Mouse (Mus musculus): ENCODE measurements at regions not wholly inside any gene's neighbourhood (a gene's known extent, or its start where the extent isn't known, plus 50 kb on each side); places are given as distances from the start of the nearest gene placed in this dataset.

DNA sequence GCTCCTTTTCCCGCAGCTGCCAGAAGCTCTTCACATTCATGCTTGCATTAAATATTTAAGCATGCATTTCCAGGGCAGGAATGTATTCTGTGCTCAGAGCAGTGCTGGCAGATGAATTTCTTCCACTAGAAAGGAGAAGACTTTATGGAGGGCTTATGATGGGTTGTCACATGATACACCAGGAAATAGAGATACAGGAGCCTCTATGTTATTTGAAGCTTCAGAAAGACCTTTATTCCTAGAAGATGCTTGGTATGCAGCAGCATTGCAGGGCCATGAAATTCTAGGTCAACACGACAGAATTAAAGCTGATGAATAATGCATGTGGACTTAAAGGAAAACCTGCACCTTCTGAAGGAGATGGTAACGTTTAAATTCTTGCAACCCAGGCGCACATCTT lies 212.1 kb downstream of the Adgrg6 start:
- no peaks in the 10 kb centered on the region for H3K79me2 ChIP-seq (replicated peaks; ENCODE audit: control insufficient read depth, insufficient read depth, low read length)
- no peaks in the 10 kb centered on the region for H3K27me3 ChIP-seq (ENCODE audit: control insufficient read depth, insufficient read depth, low read length)
- no peaks in the 10 kb centered on the region for H3K36me3 ChIP-seq (ENCODE audit: control insufficient read depth, insufficient read depth, low read length)
- intact Hi-C loops (cut with DNase I) = no loop called here
- H3K4me3 ChIP-seq = no peak overlapping the region
- no peak overlapping the region for H3K27ac ChIP-seq
- H3K4me1 ChIP-seq (ENCODE audit: control insufficient read depth, insufficient read depth, low read length) = no peaks in the 10 kb centered on the region; the same call in 1 of the 2 replicates
- DNase-seq = no peak
- no peak overlapping the region for H3K9ac ChIP-seq (ENCODE audit: low read depth, low read length)
- TF ChIP-seq CTCF (IDR thresholded peaks at IDR 0.05) (no peak), POLR2A (IDR thresholded peaks at IDR 0.05; ENCODE audit: insufficient read depth, low read depth, low read length) (no peak), EP300 (IDR thresholded peaks at IDR 0.05; ENCODE audit: insufficient read depth, low read depth, low read length) (no peak)
- 77% methylated on average over 4 of the region's 4 CpGs for WGBS

DNA sequence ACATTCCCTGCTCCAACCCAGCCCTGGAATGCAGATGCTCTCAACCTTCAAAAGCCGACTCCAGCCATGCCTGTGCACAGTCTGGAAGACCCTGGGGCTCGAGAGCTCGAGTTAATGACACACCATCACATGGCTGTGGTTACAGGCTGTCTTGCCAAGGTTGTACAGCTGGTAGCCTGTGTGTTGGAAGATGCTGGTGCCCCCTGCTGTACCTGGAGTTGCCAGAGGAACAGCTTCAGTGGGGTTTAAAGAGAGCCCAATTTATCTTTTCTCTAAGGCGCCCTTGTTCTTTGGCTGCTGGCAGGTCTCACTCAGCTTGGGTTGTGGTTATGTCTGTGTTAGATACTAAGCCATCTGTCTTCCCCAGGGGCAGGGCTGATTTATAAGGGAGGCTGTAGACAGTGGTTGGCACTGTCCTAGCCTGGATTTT lies 212.8 kb downstream of the Adgrg6 start:
- Histone ChIP-seq H3K27ac (no peak overlapping the region), H3K36me3 (ENCODE audit: control insufficient read depth, insufficient read depth, low read length) (no peaks in the 10 kb centered on the region), H3K79me2 (replicated peaks; ENCODE audit: control insufficient read depth, insufficient read depth, low read length) (no peaks in the 10 kb centered on the region), H3K9ac (ENCODE audit: low read depth, low read length) (no peak overlapping the region), H3K4me1 (ENCODE audit: control insufficient read depth, insufficient read depth, low read length) (no peaks in the 10 kb centered on the region; the same call in 1 of the 2 replicates), H3K27me3 (ENCODE audit: control insufficient read depth, insufficient read depth, low read length) (no peaks in the 10 kb centered on the region), H3K4me3 (no peak overlapping the region)
- WGBS = 33% methylated on average over 4 of the region's 4 CpGs
- intact Hi-C loops (cut with DNase I) = no loop called here
- no peak for DNase-seq
- TF ChIP-seq EP300 (IDR thresholded peaks at IDR 0.05; ENCODE audit: insufficient read depth, low read depth, low read length) (no peak), CTCF (IDR thresholded peaks at IDR 0.05) (no peak), POLR2A (IDR thresholded peaks at IDR 0.05; ENCODE audit: insufficient read depth, low read depth, low read length) (no peak)

DNA sequence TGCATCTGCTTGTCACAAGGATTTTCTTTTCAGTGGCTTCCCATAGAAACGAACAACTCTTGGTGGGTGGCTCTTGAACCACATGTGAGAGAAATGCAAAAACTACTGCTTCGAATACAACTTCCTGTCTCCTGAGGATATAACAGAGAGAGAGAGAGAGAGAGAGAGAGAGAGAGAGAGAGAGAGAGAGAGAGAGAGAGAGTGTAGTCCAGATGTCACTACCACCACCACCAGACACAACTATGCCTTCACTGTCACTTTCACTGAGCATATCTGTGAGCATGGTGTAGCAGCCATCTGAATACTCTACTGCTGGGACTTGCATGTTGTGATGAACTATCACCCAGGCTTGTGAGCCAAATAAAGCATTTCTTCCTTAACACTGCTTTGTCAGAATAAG lies 216.6 kb downstream of the Adgrg6 start:
- no peak overlapping the region for H3K27ac ChIP-seq
- WGBS = 27% methylated on average over 2 of the region's 2 CpGs
- no peak for DNase-seq
- no peak for TF ChIP-seq POLR2A (IDR thresholded peaks at IDR 0.05; ENCODE audit: insufficient read depth, low read depth, low read length)
- no peak for TF ChIP-seq CTCF (IDR thresholded peaks at IDR 0.05)
- no peak for TF ChIP-seq EP300 (IDR thresholded peaks at IDR 0.05; ENCODE audit: insufficient read depth, low read depth, low read length)
- no peak overlapping the region for H3K9ac ChIP-seq (ENCODE audit: low read depth, low read length)
- no peaks in the 10 kb centered on the region for H3K79me2 ChIP-seq (replicated peaks; ENCODE audit: control insufficient read depth, insufficient read depth, low read length)
- H3K27me3 ChIP-seq (ENCODE audit: control insufficient read depth, insufficient read depth, low read length) = no peaks in the 10 kb centered on the region
- intact Hi-C loops (cut with DNase I) = no loop called here
- H3K4me3 ChIP-seq = no peak overlapping the region
- H3K4me1 ChIP-seq (ENCODE audit: control insufficient read depth, insufficient read depth, low read length) = no peaks in the 10 kb centered on the region; the same call in 1 of the 2 replicates
- no peaks in the 10 kb centered on the region for H3K36me3 ChIP-seq (ENCODE audit: control insufficient read depth, insufficient read depth, low read length)

DNA sequence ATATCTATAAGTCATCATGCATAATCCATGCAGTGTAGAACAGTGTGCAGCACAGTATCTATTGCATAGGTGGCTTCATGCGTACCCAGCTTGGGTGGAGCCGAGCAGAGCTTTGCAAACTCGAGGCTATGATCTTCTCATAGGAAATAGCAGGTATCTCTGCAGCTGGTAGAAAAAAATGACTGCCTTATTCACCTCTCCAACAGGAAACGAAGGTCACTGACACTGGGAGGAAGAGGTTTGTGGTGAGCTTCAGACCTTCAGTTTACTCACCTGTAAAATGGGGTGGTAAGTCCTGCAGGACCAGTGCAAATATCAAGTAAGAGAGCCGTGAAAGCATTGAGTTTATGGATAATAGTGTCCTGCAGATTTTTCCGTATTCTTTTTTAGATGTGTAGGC lies 219.2 kb downstream of the Adgrg6 start:
- Histone ChIP-seq H3K4me1 (ENCODE audit: control insufficient read depth, insufficient read depth, low read length) (no peaks in the 10 kb centered on the region; the same call in 1 of the 2 replicates), H3K27me3 (ENCODE audit: control insufficient read depth, insufficient read depth, low read length) (no peaks in the 10 kb centered on the region), H3K4me3 (no peak overlapping the region), H3K36me3 (ENCODE audit: control insufficient read depth, insufficient read depth, low read length) (no peaks in the 10 kb centered on the region), H3K9ac (ENCODE audit: low read depth, low read length) (no peak overlapping the region), H3K27ac (no peak overlapping the region), H3K79me2 (replicated peaks; ENCODE audit: control insufficient read depth, insufficient read depth, low read length) (no peaks in the 10 kb centered on the region)
- intact Hi-C loops (cut with DNase I) = no loop called here
- WGBS = 79% methylated on average over 6 of the region's 6 CpGs
- DNase-seq = no peak
- no peak for TF ChIP-seq CTCF (IDR thresholded peaks at IDR 0.05)
- TF ChIP-seq POLR2A (IDR thresholded peaks at IDR 0.05; ENCODE audit: insufficient read depth, low read depth, low read length) = no peak
- TF ChIP-seq EP300 (IDR thresholded peaks at IDR 0.05; ENCODE audit: insufficient read depth, low read depth, low read length) = no peak

DNA sequence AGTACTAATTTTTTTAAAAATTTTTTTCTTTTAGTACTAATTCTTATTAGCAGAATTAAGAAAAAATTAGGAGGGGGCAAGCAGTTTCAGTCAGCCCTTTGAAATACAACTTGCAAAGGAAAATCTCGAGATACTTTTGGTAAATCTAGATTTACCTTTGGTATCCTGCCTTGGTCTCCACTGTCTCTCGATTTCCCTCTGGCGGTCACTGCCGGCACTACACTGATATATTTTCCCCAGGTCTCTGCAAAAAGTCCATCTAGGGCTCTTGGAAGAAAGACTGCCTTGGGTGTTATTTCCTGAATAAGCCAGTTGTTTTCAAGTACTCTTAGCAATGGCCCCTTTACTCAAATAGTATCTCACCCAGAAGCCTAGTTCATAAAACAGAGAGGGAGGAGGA lies 224.0 kb downstream of the Adgrg6 start:
- Histone ChIP-seq H3K27ac (no peak overlapping the region), H3K4me1 (ENCODE audit: control insufficient read depth, insufficient read depth, low read length) (no peaks in the 10 kb centered on the region), H3K36me3 (ENCODE audit: control insufficient read depth, insufficient read depth, low read length) (no peaks in the 10 kb centered on the region), H3K27me3 (ENCODE audit: control insufficient read depth, insufficient read depth, low read length) (no peaks in the 10 kb centered on the region), H3K4me3 (no peak overlapping the region), H3K79me2 (replicated peaks; ENCODE audit: control insufficient read depth, insufficient read depth, low read length) (no peaks in the 10 kb centered on the region), H3K9ac (ENCODE audit: low read depth, low read length) (no peak overlapping the region)
- DNase-seq = peak; percentile 45 to 81
- no peak for TF ChIP-seq POLR2A (IDR thresholded peaks at IDR 0.05; ENCODE audit: insufficient read depth, low read depth, low read length)
- TF ChIP-seq CTCF (IDR thresholded peaks at IDR 0.05) = peak; percentile 93
- under 1% methylated on average over 4 of the region's 4 CpGs for WGBS
- intact Hi-C loops (cut with DNase I) = loop anchor here (1.0 to 5.0 kb wide), 2 partner anchors 70 to 759 kb away; no protein-coding TSS in a partner anchor

DNA sequence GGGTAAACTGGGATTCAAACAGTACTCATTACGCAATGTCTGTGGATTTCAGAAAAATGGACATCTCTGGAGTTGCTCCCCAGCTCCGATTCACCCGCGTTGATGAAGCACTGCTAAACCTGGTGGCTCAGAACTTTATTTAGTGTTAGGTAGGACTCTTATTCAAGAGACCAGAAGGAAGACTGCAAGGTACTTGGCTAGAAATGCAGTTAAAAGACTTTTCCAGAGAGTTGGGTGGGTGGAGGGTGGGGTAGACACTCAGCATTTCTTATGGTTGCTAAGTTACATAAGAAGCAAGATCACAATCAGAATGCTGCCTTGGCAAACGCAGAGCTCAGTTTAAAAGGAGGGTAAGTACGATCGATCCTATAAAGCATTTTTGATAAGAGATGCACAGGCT lies 230.2 kb downstream of the Adgrg6 start:
- Histone ChIP-seq H3K4me3 (no peak overlapping the region), H3K27ac (no peak overlapping the region), H3K27me3 (ENCODE audit: control insufficient read depth, insufficient read depth, low read length) (no peaks in the 10 kb centered on the region), H3K79me2 (replicated peaks; ENCODE audit: control insufficient read depth, insufficient read depth, low read length) (no peaks in the 10 kb centered on the region), H3K36me3 (ENCODE audit: control insufficient read depth, insufficient read depth, low read length) (no peaks in the 10 kb centered on the region), H3K4me1 (ENCODE audit: control insufficient read depth, insufficient read depth, low read length) (no peaks in the 10 kb centered on the region), H3K9ac (ENCODE audit: low read depth, low read length) (no peak overlapping the region)
- 83% methylated on average over 7 of the region's 7 CpGs for WGBS
- no peak for DNase-seq
- TF ChIP-seq POLR2A (IDR thresholded peaks at IDR 0.05; ENCODE audit: insufficient read depth, low read depth, low read length) = no peak
- no peak for TF ChIP-seq EP300 (IDR thresholded peaks at IDR 0.05; ENCODE audit: insufficient read depth, low read depth, low read length)
- no peak for TF ChIP-seq CTCF (IDR thresholded peaks at IDR 0.05)
- intact Hi-C loops (cut with DNase I) = no loop called here
